Mouse (Mus musculus) thymus, postnatal 25 days (tissue): ENCODE data around the gene Aars2.

Experiments used
- DNase-seq: peaks from one replicate; pipeline ENCODE4 v3.0.0; 2022

Gene Aars2

GRCm38 (mm10) chr17:45502324-45502723, 4.3 kb upstream of the Aars2 start:
- DNase-seq = peak; percentile 46

GRCm38 (mm10) chr17:45503301-45503973, 3.2 kb upstream of the Aars2 start:
- no peak for DNase-seq

- no peak for DNase-seq
Observed at GRCm38 (mm10) chr17:45505941-45506465, 638 bp upstream of the Aars2 start.

GRCm38 (mm10) chr17:45510871-45511270, 4.2 kb downstream of the Aars2 start:
- no peak for DNase-seq

- no peak for DNase-seq
Observed at GRCm38 (mm10) chr17:45511757-45512156, 5.1 kb downstream of the Aars2 start.

- no peak for DNase-seq
Observed at GRCm38 (mm10) chr17:45515204-45515726, 8.6 kb downstream of the Aars2 start.

GRCm38 (mm10) chr17:45515806-45516205, 9.2 kb downstream of the Aars2 start:
- DNase-seq = no peak

GRCm38 (mm10) chr17:45516488-45516887, 9.8 kb downstream of the Aars2 start:
- peak; percentile 79 for DNase-seq

GRCm38 (mm10) chr17:45517135-45517534, 10.5 kb downstream of the Aars2 start:
- DNase-seq = no peak

- DNase-seq = no peak
Observed at GRCm38 (mm10) chr17:45517549-45518215, 11.0 kb downstream of the Aars2 start.

GRCm38 (mm10) chr17:45518766-45519475, 12.3 kb downstream of the Aars2 start:
- no peak for DNase-seq

- DNase-seq = no peak
Observed at GRCm38 (mm10) chr17:45520136-45520535, 13.5 kb downstream of the Aars2 start.

- DNase-seq = peak; percentile 62
Observed at GRCm38 (mm10) chr17:45523263-45523662, 16.6 kb downstream of the Aars2 start, which contains the start of gene Tcte1. TSS of gene Tcte1 (plus strand) at chr17:45523434.

- no peak for DNase-seq
Observed at GRCm38 (mm10) chr17:45524961-45525360, 18.3 kb downstream of the Aars2 start.

- DNase-seq = no peak
Observed at GRCm38 (mm10) chr17:45526571-45526970, 19.9 kb downstream of the Aars2 start.

- no peak for DNase-seq
Observed at GRCm38 (mm10) chr17:45530346-45530782, 23.7 kb downstream of the Aars2 start.

GRCm38 (mm10) chr17:45532896-45533295, 26.3 kb downstream of the Aars2 start:
- DNase-seq = no peak

- DNase-seq = no peak
Observed at GRCm38 (mm10) chr17:45536264-45536663, 29.6 kb downstream of the Aars2 start.

- DNase-seq = no peak
Observed at GRCm38 (mm10) chr17:45538394-45538793, 31.8 kb downstream of the Aars2 start.

- no peak for DNase-seq
Observed at GRCm38 (mm10) chr17:45539664-45540063, 33.0 kb downstream of the Aars2 start.

- no peak for DNase-seq
Observed at GRCm38 (mm10) chr17:45542129-45542528, 35.5 kb downstream of the Aars2 start.

- DNase-seq = no peak
Observed at GRCm38 (mm10) chr17:45542705-45543104, 36.1 kb downstream of the Aars2 start.

- DNase-seq = no peak
Observed at GRCm38 (mm10) chr17:45543115-45543514, 36.5 kb downstream of the Aars2 start.
